Mouse (Mus musculus) adrenal gland, adult 2 months (tissue): ENCODE data around the gene Dnaja3. TPM values are rescaled to one million over a fixed set of nuclear protein-coding genes. Genes with fewer than 3 reads are reported as not detected.

Experiments used
- DNase-seq: peaks from one replicate; pipeline ENCODE4 v3.0.0; 2021
- polyA plus RNA-seq: library from polyadenylated mRNA; depleted of rRNA; stranded (reverse); fragments of >200 nt; gene quantifications from 2 replicates; pipeline ENCODE4 v1.2.3, GENCODE M21; 2012; rRNA removed
- total RNA-seq, 2 experiments: library from RNA; stranded (reverse); gene quantifications; 2 replicates each; pipeline ENCODE4 v1.2.3; 2021

Dnaja3 gene
- total and polyA plus RNA-seq, 3 experiments: 33.2 to 148 (median 122) TPM

DNA sequence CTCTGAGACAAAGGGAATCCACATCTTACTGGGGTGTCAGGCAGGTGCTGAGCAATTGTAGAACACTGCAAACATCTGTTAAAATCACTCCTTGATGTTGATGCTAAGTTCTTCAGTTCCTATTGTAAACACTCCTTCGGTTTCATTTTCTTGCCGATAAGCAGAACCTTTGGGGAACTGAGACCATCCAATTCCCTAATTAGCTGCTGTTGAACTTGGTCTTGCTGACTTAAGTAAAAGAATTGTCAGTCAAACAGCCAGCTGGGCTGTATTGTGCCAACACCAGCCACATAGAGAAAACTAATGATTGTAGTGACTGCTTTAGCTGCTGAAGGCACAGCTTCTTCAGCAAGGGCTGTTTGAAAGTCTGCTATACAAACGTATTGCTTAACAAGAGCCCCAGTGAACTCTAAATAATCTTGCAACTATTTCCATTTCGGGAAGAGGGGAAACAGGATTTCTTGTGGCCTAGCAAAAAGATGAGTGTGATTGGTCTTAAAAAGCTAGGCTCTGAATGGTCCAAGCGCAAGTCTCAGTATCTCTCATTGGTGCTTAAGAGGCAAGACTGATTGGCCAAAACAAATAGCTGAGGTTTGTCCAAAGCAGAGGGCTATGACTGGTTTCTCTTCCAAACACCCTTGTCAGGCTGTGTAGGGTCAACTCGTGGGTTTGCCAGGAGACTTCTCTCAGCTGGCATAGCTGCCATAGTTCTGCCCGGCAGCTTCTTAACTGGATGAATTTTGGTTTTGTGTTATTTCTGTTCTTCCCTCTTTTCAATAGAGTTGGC, 82.5 kb downstream of the Dnaja3 start:
- DNase-seq: no peak

GRCm38 (mm10) chr16:4722915-4723209, 83.1 kb downstream of the Dnaja3 start:
- no peak for DNase-seq

DNA sequence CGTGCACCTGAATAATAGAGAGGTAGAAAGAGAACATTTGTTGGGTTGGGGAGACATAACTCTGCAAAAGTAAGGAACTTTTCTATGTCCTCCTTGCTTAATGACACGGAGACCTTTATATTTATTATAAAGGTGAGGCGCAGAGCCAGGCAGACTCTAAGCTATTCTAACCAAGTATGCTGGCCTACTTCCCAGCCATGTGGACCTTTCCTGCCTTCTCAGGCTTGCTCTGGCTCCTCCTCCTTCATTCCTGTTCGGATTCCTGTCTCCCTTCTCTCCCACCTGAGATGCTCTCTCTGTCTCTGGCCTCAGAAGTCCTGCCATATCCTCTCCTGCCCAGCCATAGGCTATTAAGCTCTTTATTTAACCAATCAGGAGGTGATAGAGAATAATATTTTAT, 85.5 kb downstream of the Dnaja3 start:
- DNase-seq: no peak

GRCm38 (mm10) chr16:4725780-4726527, 86.2 kb downstream of the Dnaja3 start, which contains the start of gene Hmox2:
TSS of gene Hmox2 (plus strand) at chr16:4726361.
- peak; percentile 97 for DNase-seq

DNA sequence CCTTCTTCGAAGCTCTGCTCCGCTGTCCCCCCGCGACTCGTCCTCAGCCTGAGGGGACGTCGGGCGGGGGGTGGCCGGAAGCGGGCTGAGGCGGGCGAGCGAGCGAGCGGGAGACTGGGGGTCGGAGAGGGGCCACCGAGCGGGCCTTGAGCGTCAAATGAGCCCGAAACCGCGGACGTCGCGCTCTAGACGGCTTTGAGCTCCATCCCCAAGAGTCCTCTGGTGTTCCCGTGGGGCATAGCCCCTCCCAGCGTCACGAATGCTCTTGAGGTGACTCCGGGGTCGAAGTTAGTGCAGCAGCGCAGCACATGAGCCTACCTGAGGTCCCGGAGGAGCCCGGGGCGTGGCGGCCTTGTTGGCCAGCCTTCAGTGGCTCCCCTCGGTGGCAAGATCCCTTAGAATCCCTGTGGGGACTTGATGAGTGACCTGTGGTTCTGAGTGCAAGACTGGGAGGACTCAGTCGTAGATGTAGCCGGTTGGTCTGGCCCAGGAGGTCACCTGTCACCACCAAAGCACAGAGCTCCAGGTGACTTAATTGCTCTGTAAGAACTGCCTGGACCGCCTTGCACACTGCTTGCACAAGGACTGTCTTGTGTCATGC, 86.8 kb downstream of the Dnaja3 start:
- DNase-seq: peak; percentile 70

- DNase-seq: no peak
These were observed 87.7 kb downstream of the Dnaja3 start for GRCm38 (mm10) chr16:4727526-4727925.

GRCm38 (mm10) chr16:4727963-4728362, 88.2 kb downstream of the Dnaja3 start:
- peak; percentile 47 for DNase-seq

GRCm38 (mm10) chr16:4730776-4731358, 91.1 kb downstream of the Dnaja3 start:
- DNase-seq: no peak

DNA sequence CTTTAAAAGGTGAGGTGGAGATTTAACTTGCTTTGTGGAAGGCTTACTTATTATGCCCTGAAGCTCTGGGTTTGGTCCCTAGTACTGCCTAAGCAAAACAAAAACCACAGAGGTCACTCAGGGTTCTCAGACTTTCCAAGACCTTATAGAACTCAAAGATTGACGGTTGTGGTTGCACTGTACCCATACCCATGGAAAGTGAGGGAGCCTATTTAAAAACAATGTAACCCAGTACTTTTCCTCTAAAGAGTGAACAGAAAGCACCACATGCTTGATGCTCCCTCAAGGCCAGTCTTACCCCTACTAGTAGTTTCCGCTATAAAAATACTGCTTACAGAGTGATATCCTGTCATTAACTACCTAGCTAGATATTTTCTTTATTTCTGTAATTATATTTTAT, 96.5 kb downstream of the Dnaja3 start:
- DNase-seq: no peak

- DNase-seq: no peak
These were observed 100.2 kb downstream of the Dnaja3 start for GRCm38 (mm10) chr16:4739994-4740393.

DNA sequence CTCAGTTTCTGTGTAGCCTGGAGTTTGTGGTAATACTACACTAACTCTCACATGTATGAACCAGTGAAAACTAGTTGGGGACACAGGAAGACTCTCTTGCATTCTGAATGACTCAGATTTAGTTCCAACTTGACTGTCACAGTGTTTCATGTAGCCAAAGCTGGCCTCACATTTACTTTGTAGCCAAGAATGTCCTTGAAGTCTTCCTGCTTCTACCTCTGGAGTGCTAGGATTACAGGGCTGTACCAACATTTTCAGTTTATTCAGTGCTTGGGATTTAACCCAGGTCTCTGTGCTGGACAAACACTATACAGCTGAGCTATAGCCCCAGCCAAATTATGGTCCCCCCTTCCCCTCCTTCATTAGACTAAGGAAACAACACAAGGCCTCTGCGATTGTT, 102.4 kb downstream of the Dnaja3 start:
- no peak for DNase-seq

- DNase-seq: no peak
These were observed 112.4 kb downstream of the Dnaja3 start for GRCm38 (mm10) chr16:4752155-4752554.

- DNase-seq: no peak
These were observed 114.3 kb downstream of the Dnaja3 start for GRCm38 (mm10) chr16:4754045-4754444.

DNA sequence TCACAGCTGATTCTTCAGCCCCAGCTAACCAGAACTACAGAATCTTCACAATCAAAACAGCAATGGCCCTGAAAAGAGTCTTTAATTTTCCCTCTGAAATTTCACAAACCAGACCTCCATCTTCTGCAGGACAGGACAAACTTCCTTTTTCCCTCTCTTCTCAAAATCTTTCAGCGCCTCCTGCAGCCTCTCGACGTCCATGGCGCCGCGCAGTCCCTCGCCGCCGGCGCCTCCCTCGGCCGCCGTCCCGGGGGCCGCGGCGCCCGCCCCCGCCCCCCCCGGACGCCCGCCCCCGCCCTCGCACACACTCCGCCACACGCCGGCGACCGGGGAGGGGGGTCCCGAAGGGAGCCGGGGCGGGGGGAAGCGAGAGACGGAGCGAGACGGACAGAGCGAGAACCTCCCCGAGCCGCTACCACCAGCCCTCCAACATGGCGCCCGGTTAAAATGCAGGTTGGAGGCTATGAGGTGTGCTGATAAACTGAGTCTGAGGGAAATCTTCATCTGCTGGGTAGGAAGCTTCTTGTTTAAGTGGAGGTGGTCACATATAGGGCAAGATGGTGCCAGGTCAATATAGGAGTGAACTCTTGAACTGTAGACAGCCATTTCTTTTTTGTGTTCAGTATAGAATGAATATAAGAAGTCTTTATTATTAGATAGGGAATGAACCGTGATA, 117.0 kb downstream of the Dnaja3 start:
- DNase-seq: peak; percentile 44

Other genes with a start within 250 kb of the Dnaja3 start
- 10 to 100 TPM; 43.2 to 50.9 TPM for gene Adcy9, start 219.5 kb upstream of the Dnaja3 start, total RNA-seq
- gene Adcy9, start 219.5 kb upstream of the Dnaja3 start, polyA plus RNA-seq: 38.2 and 56.7 TPM in 2 replicates
- gene Srl, start 98.2 kb upstream of the Dnaja3 start, total RNA-seq: 10 to 100 TPM in 1 of 2 experiments, 1 to 10 TPM in 1; 6.8 to 13.2 TPM
- 0.35 and 0.57 TPM in 2 replicates for gene Srl, start 98.2 kb upstream of the Dnaja3 start, polyA plus RNA-seq
- gene Tfap4, start 80.1 kb upstream of the Dnaja3 start, total RNA-seq: 1 to 10 TPM; 3.8 to 6.7 TPM
- gene Tfap4, start 80.1 kb upstream of the Dnaja3 start, polyA plus RNA-seq: 3.6 and 4.0 TPM in 2 replicates
- 10 to 100 TPM; 17.3 to 27.4 TPM for gene Glis2, start 45.3 kb upstream of the Dnaja3 start, total RNA-seq
- 28.9 and 29.3 TPM in 2 replicates for gene Glis2, start 45.3 kb upstream of the Dnaja3 start, polyA plus RNA-seq
- 100 to 1,000 TPM; 104 to 111 TPM for gene Pam16, start 15.0 kb upstream of the Dnaja3 start, total RNA-seq
- gene Pam16, start 15.0 kb upstream of the Dnaja3 start, polyA plus RNA-seq: 16.0 and 33.4 TPM in 2 replicates
- gene Vasn, start within 50 bp of the Dnaja3 start, total RNA-seq: 10 to 100 TPM in 1 of 2 experiments, 1 to 10 TPM in 1; 8.4 to 15.4 TPM
- 28.1 and 30.9 TPM in 2 replicates for gene Vasn, start within 50 bp of the Dnaja3 start, polyA plus RNA-seq
- 10 to 100 TPM; 27.3 to 35.5 TPM for gene Coro7, start 39.8 kb downstream of the Dnaja3 start, total RNA-seq
- gene Coro7, start 39.8 kb downstream of the Dnaja3 start, polyA plus RNA-seq: 58.0 and 60.3 TPM in 2 replicates
- gene Nmral1, start 79.4 kb downstream of the Dnaja3 start, total RNA-seq: 1 to 10 TPM; 2.9 to 5.2 TPM
- gene Nmral1, start 79.4 kb downstream of the Dnaja3 start, polyA plus RNA-seq: 2.4 and 2.5 TPM in 2 replicates
- 10 to 100 TPM; 87.1 to 92.8 TPM for gene Hmox2, start 86.4 kb downstream of the Dnaja3 start, total RNA-seq
- 21.3 and 30.2 TPM in 2 replicates for gene Hmox2, start 86.4 kb downstream of the Dnaja3 start, polyA plus RNA-seq
- 100 to 1,000 TPM; 105 to 130 TPM for gene Cdip1, start 150.3 kb downstream of the Dnaja3 start, total RNA-seq
- 400 and 500 TPM in 2 replicates for gene Cdip1, start 150.3 kb downstream of the Dnaja3 start, polyA plus RNA-seq
- gene 4930562C15Rik, start 195.4 kb downstream of the Dnaja3 start, total RNA-seq: not detected
- not detected in 2 replicates for gene 4930562C15Rik, start 195.4 kb downstream of the Dnaja3 start, polyA plus RNA-seq
- 10 to 100 TPM; 32.8 to 37.8 TPM for gene Ubald1, start 240.3 kb downstream of the Dnaja3 start, total RNA-seq
- gene Ubald1, start 240.3 kb downstream of the Dnaja3 start, polyA plus RNA-seq: 59.7 and 68.0 TPM in 2 replicates
- gene Mgrn1, start 246.3 kb downstream of the Dnaja3 start, total RNA-seq: 10 to 100 TPM; 79.3 to 87.4 TPM
- gene Mgrn1, start 246.3 kb downstream of the Dnaja3 start, polyA plus RNA-seq: 134 and 157 TPM in 2 replicates